17 mouse cellular contexts compared by ENCODE assay signal in genomic region chr4:85790226-85790625, GRCm38 (mm10).
A peak's percentile ranks its signal among the peaks of the same experiment; 100 is the strongest.
DNase-seq lines count a peak whose midpoint lies in the region; ATAC-seq lines count a peak whose summit lies in the region.
"Had no signal": no experiment of that assay in that cellular context is flagged by ENCODE, and none has a peak within 500 bp of the region (broad histone marks: within the 10 kb centered on the region; RNA-seq: fewer than 3 reads in every experiment).

No protein-coding gene starts in this region.

- no peaks in the 10 kb centered on the region for H3K9me3 ChIP-seq in kidney, embryonic 14.5 days (ENCODE audit: control insufficient read depth, low read length)
- no peaks in the 10 kb centered on the region for H3K9me3 ChIP-seq in embryonic facial prominence, embryonic 14.5 days (ENCODE audit: control insufficient read depth, low read length)
- H3K9me3 ChIP-seq: embryonic facial prominence, embryonic 12.5 days; forebrain, embryonic 12.5 days had no signal

- no peaks in the 10 kb centered on the region for H3K27me3 ChIP-seq in kidney, embryonic 14.5 days (ENCODE audit: control insufficient read depth, insufficient read depth, low read length)
- H3K27me3 ChIP-seq in embryonic facial prominence, embryonic 14.5 days (replicated peaks; ENCODE audit: control insufficient read depth, insufficient read depth, low read length) = no peaks in the 10 kb centered on the region
- H3K27me3 ChIP-seq: embryonic facial prominence, embryonic 12.5 days had no signal

- DNase-seq in kidney, adult 9 months = no peak
- DNase-seq in testis, postnatal 10 days (ENCODE audit: low spot score) = peak; percentile 48
- no peak for DNase-seq in testis, postnatal 14 days (ENCODE audit: low spot score)
- peak; percentile 60 for DNase-seq in embryonic facial prominence, embryonic 14.5 days (ENCODE audit: low spot score)
- no peak for DNase-seq in left cerebral cortex, postnatal 25 days (ENCODE audit: low spot score in 2 of 2)
- DNase-seq in retina, embryonic 14.5 days (ENCODE audit: low spot score) = no peak
- DNase-seq: cerebellum, adult 2 months; gastrocnemius, adult 2 months; liver; right cerebral cortex, postnatal 4 days; thymus, postnatal 36 days had no signal

- H3K9ac ChIP-seq in kidney, embryonic 14.5 days (ENCODE audit: low read depth, low read length) = no peak overlapping the region
- H3K9ac ChIP-seq in embryonic facial prominence, embryonic 14.5 days (ENCODE audit: low read depth, low read length) = no peak overlapping the region
- H3K9ac ChIP-seq: embryonic facial prominence, embryonic 12.5 days; forebrain, embryonic 12.5 days had no signal

- intact Hi-C loops in left cerebral cortex, postnatal 25 days (cut with DNase I) = no loop called here

- no peak overlapping the region for H3K4me3 ChIP-seq in kidney, embryonic 14.5 days (ENCODE audit: low read length)
- H3K4me3 ChIP-seq in embryonic facial prominence, embryonic 14.5 days (ENCODE audit: low read depth, low read length) = no peak overlapping the region
- H3K4me3 ChIP-seq: embryonic facial prominence, embryonic 12.5 days; forebrain, embryonic 12.5 days; gastrocnemius, adult 2 months had no signal

- 57% methylated on average over 2 of the region's 2 CpGs for WGBS in kidney, embryonic 14.5 days
- 58% methylated on average over 2 of the region's 2 CpGs for WGBS in embryonic facial prominence, embryonic 14.5 days

- ATAC-seq in kidney, embryonic 14.5 days (ENCODE audit: low FRiP score, low TSS enrichment) = peak; percentile 71; the same call in 1 of the 2 replicates
- no peak for ATAC-seq in embryonic facial prominence, embryonic 14.5 days (ENCODE audit: low read depth)
- ATAC-seq: intestine, postnatal 0 days; midbrain, embryonic 16.5 days had no signal

- H3K4me2 ChIP-seq in kidney, embryonic 14.5 days (replicated peaks; ENCODE audit: low read depth, low read length) = no peak overlapping the region
- H3K4me2 ChIP-seq in embryonic facial prominence, embryonic 14.5 days (ENCODE audit: low read depth, low read length) = no peak overlapping the region
- H3K4me2 ChIP-seq: embryonic facial prominence, embryonic 12.5 days; forebrain, embryonic 12.5 days; heart, embryonic 11.5 days had no signal

- no peak overlapping the region for H3K27ac ChIP-seq in kidney, embryonic 14.5 days (ENCODE audit: low read depth, low read length)
- no peak overlapping the region for H3K27ac ChIP-seq in embryonic facial prominence, embryonic 14.5 days (replicated peaks; ENCODE audit: low read depth, low read length)
- H3K27ac ChIP-seq: embryonic facial prominence, embryonic 12.5 days; forebrain, embryonic 12.5 days; gastrocnemius, adult 2 months had no signal

- H3K4me1 ChIP-seq in kidney, embryonic 14.5 days (ENCODE audit: control insufficient read depth, insufficient read depth, low read length) = no peaks in the 10 kb centered on the region
- no peaks in the 10 kb centered on the region for H3K4me1 ChIP-seq in embryonic facial prominence, embryonic 14.5 days (ENCODE audit: control insufficient read depth, insufficient read depth, low read length)
- H3K4me1 ChIP-seq: embryonic facial prominence, embryonic 12.5 days; forebrain, embryonic 12.5 days had no signal

- no peaks in the 10 kb centered on the region for H3K36me3 ChIP-seq in kidney, embryonic 14.5 days (ENCODE audit: control insufficient read depth, insufficient read depth, low read length)
- H3K36me3 ChIP-seq in embryonic facial prominence, embryonic 14.5 days (ENCODE audit: control insufficient read depth, insufficient read depth, low read length) = no peaks in the 10 kb centered on the region
- H3K36me3 ChIP-seq: embryonic facial prominence, embryonic 12.5 days; forebrain, embryonic 12.5 days had no signal

Comparison
In these comparisons a context has a peak if more than half of its experiments do, and no peak if none do; other contexts are left out.
1. DNase-seq: peak in testis, postnatal 10 days (single experiment) and embryonic facial prominence, embryonic 14.5 days (single experiment); none in kidney, adult 9 months (single experiment), testis, postnatal 14 days (single experiment), left cerebral cortex, postnatal 25 days (0 of 2) and retina, embryonic 14.5 days (single experiment).